Mouse (Mus musculus) bone marrow macrophage, adult 2 months (primary cell): ENCODE measurements at regions not wholly inside any gene's neighbourhood (a gene's known extent, or its start where the extent isn't known, plus 50 kb on each side); places are given as distances from the start of the nearest gene placed in this dataset.

Experiments used
- CTCF ChIP-seq: IDR thresholded peaks from 2 replicates; pipeline ENCODE4 v1.5.1; 2012; ENCODE audit warnings: low read depth, mild to moderate bottlenecking, low read length, moderate library complexity
- POLR2A ChIP-seq: IDR thresholded peaks from 2 replicates; pipeline ENCODE4 v1.6.1; 2012; ENCODE audit warnings: mild to moderate bottlenecking, low read depth, low read length, borderline replicate concordance

GRCm38 (mm10) chr4:45727474-45727873, 71.3 kb upstream of the Aldh1b1 start:
- TF ChIP-seq CTCF: no peak
- TF ChIP-seq POLR2A: no peak
